Comparison of ENCODE assay signal across 8 mouse cellular contexts in the genomic region with DNA sequence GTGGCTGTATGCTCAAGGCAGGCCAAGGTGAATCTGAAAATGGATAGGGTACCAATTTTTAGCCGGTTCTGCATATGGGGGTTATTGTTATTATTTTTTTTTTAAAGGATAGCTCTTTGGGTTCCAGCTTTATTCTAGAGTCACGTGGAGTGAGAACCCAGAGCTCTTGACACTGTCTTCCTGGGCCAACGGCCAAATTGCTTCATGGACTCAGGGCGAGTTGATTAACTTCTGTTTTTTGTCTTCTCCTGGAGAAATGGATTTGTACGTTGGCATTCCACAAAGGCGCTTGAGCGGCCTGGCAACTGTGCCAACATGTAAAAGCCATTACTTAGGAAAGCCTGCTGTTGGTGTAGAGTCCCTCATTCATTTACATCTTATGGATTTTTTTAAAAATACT.
DNase-seq lines count a peak whose midpoint lies in the region; ATAC-seq lines count a peak whose summit lies in the region.

No protein-coding gene starts in this region.

- H3K4me1 ChIP-seq in hindbrain, embryonic 13.5 days (replicated peaks): peaks cover 65% of the 10 kb centered on the region
- peaks cover 7% of the 10 kb centered on the region for H3K4me1 ChIP-seq in hindbrain, embryonic 11.5 days (replicated peaks; ENCODE audit: control insufficient read depth, insufficient read depth, low read length)
- H3K4me1 ChIP-seq in forebrain, embryonic 16.5 days (replicated peaks; ENCODE audit: control insufficient read depth, insufficient read depth, low read length): peaks cover 37% of the 10 kb centered on the region

- H3K4me3 ChIP-seq in hindbrain, embryonic 13.5 days: peak overlapping the region; percentile 65; the same call in 1 of the 2 replicates
- H3K4me3 ChIP-seq in hindbrain, embryonic 11.5 days (ENCODE audit: low read depth, low read length): no peak overlapping the region
- peak overlapping the region; percentile 65; the same call in 1 of the 2 replicates for H3K4me3 ChIP-seq in forebrain, embryonic 16.5 days (replicated peaks; ENCODE audit: low read length)

- H3K9ac ChIP-seq in hindbrain, embryonic 13.5 days: peak overlapping the region; percentile 53; the same call in 1 of the 2 replicates
- H3K9ac ChIP-seq in hindbrain, embryonic 11.5 days (ENCODE audit: low read depth, low read length): no peak overlapping the region
- 0 out of 2 replicates have a peak overlapping the region, but pooled peaks have one; percentile 9 for H3K9ac ChIP-seq in forebrain, embryonic 16.5 days (replicated peaks; ENCODE audit: low read depth, low read length)

- no peak for DNase-seq in hindbrain, embryonic 11.5 days (ENCODE audit: low spot score)
- peak; percentile 86 for DNase-seq in adipocyte (ENCODE audit: low spot score)
- DNase-seq in lung, postnatal 4 days: peak; percentile 47 to 61
- no peak for DNase-seq in liver
- no peak for DNase-seq in layer of hippocampus, adult 18-20 months (ENCODE audit: low spot score in 2 of 2)

- H3K27me3 ChIP-seq in hindbrain, embryonic 13.5 days: no peaks in the 10 kb centered on the region
- no peaks in the 10 kb centered on the region for H3K27me3 ChIP-seq in hindbrain, embryonic 11.5 days (ENCODE audit: control insufficient read depth, insufficient read depth, low read length)
- no peaks in the 10 kb centered on the region for H3K27me3 ChIP-seq in forebrain, embryonic 16.5 days (replicated peaks; ENCODE audit: control insufficient read depth, insufficient read depth, low read length)

- WGBS in hindbrain, embryonic 13.5 days: 58% methylated on average over 7 of the region's 7 CpGs
- WGBS in hindbrain, embryonic 11.5 days: 88% methylated on average over 7 of the region's 7 CpGs
- WGBS in forebrain, embryonic 16.5 days: 24% methylated on average over 7 of the region's 7 CpGs

- no peak for ATAC-seq in hindbrain, embryonic 13.5 days (ENCODE audit: low FRiP score)
- ATAC-seq in hindbrain, embryonic 11.5 days (ENCODE audit: low FRiP score): no peak
- ATAC-seq in forebrain, embryonic 16.5 days: no peak
- no peak for ATAC-seq in inflammation-experienced regulatory T-cells, adult 6 months

- peak overlapping the region; percentile 30; the same call in 1 of the 2 replicates for H3K27ac ChIP-seq in hindbrain, embryonic 13.5 days
- H3K27ac ChIP-seq in hindbrain, embryonic 11.5 days (ENCODE audit: low read depth, low read length): no peak overlapping the region
- H3K27ac ChIP-seq in forebrain, embryonic 16.5 days (ENCODE audit: low read length): peak overlapping the region; percentile 48

- H3K36me3 ChIP-seq in hindbrain, embryonic 13.5 days: 0 out of 2 replicates have a peak, but pooled peaks cover 6% of the 10 kb centered on the region
- no peaks in the 10 kb centered on the region for H3K36me3 ChIP-seq in hindbrain, embryonic 11.5 days (ENCODE audit: control insufficient read depth, insufficient read depth, low read length)
- H3K36me3 ChIP-seq in forebrain, embryonic 16.5 days (ENCODE audit: control insufficient read depth, insufficient read depth): no peaks in the 10 kb centered on the region

- H3K4me2 ChIP-seq in hindbrain, embryonic 13.5 days: peak overlapping the region; percentile 86
- H3K4me2 ChIP-seq in hindbrain, embryonic 11.5 days (replicated peaks; ENCODE audit: low read depth, low read length): no peak overlapping the region
- peak overlapping the region; percentile 56 for H3K4me2 ChIP-seq in forebrain, embryonic 16.5 days (ENCODE audit: low read length)

- H3K9me3 ChIP-seq in hindbrain, embryonic 13.5 days: no peaks in the 10 kb centered on the region
- H3K9me3 ChIP-seq in hindbrain, embryonic 11.5 days (ENCODE audit: control insufficient read depth, low read length): no peaks in the 10 kb centered on the region
- H3K9me3 ChIP-seq in forebrain, embryonic 16.5 days (ENCODE audit: control insufficient read depth, low read length): no peaks in the 10 kb centered on the region

Comparison
In these comparisons a context has a peak if more than half of its experiments do, and no peak if none do; other contexts are left out.
1. DNase-seq: peak in adipocyte (single experiment) and lung, postnatal 4 days (2 of 2); none in hindbrain, embryonic 11.5 days (single experiment), liver (single experiment) and layer of hippocampus, adult 18-20 months (0 of 2).